Mouse (Mus musculus) embryonic facial prominence, embryonic 12.5 days (tissue): ENCODE results near the gene Polr1e. TPM values are rescaled to one million over a fixed set of nuclear protein-coding genes. Genes with fewer than 3 reads are reported as not detected.
A peak's percentile ranks its signal among the peaks of the same experiment; 100 is the strongest.
"Not testable (repeated sequence)": the region's sequence is repeated elsewhere in the genome, so short reads cannot be mapped to it uniquely, and the experiment has no call there.

Source experiments
- ATAC-seq: fragments of 200-750 bp; cut with Nextera tagmentation; 2 replicates; pipeline ENCODE4 v1.8.0; 2017; ENCODE audit not compliant: insufficient number of reproducible peaks, insufficient read depth, low FRiP score, low TSS enrichment
- H3K27ac ChIP-seq: fragments of 300-500 bp; sonication (generic); 2 replicates; pipeline ENCODE4 v1.5.1; 2016; ENCODE audit warnings: mild to moderate bottlenecking
- H3K27me3 ChIP-seq: fragments of 300-500 bp; sonication (generic); 2 replicates; pipeline ENCODE4 v1.6.1; 2016; ENCODE audit warnings: mild to moderate bottlenecking, moderate library complexity
- H3K36me3 ChIP-seq: fragments of 300-500 bp; sonication (generic); 2 replicates; pipeline ENCODE4 v1.6.1; 2016; ENCODE audit warnings: mild to moderate bottlenecking
- H3K4me1 ChIP-seq: fragments of 300-500 bp; sonication (generic); 2 replicates; pipeline ENCODE4 v1.6.1; 2016
- H3K4me2 ChIP-seq: fragments of 300-500 bp; sonication (generic); replicated peaks from 2 replicates; pipeline ENCODE4 v1.6.1; 2016; ENCODE audit warnings: mild to moderate bottlenecking, moderate library complexity
- H3K4me3 ChIP-seq: fragments of 300-500 bp; sonication (generic); 2 replicates; pipeline ENCODE4 v1.5.1; 2016; ENCODE audit warnings: mild to moderate bottlenecking
- H3K9ac ChIP-seq: fragments of 300-500 bp; sonication (generic); 2 replicates; pipeline ENCODE4 v1.6.1; 2016; ENCODE audit warnings: mild to moderate bottlenecking, moderate library complexity
- H3K9me3 ChIP-seq: fragments of 300-500 bp; sonication (generic); 2 replicates; pipeline ENCODE4 v1.6.1; 2016; ENCODE audit warnings: mild to moderate bottlenecking, moderate library complexity
- WGBS: fragments of 180-500 bp; shearing (Covaris S2); methylation state at CpG from one replicate; pipeline ENCODE4 v1.1.7; 2016; 5-methylcytosine and 5-hydroxymethylcytosine counted together
- polyA plus RNA-seq: library from polyadenylated mRNA; unstranded; fragments of >200 nt; fragmentation: Nextera tagmentation; extraction: Ambion mirVana; gene quantifications from 2 replicates; pipeline ENCODE4 v1.2.1, GENCODE M21; 2016

Gene Polr1e
- polyA plus RNA-seq, 1 experiment from 2014 or later: 48.9 TPM

DNA sequence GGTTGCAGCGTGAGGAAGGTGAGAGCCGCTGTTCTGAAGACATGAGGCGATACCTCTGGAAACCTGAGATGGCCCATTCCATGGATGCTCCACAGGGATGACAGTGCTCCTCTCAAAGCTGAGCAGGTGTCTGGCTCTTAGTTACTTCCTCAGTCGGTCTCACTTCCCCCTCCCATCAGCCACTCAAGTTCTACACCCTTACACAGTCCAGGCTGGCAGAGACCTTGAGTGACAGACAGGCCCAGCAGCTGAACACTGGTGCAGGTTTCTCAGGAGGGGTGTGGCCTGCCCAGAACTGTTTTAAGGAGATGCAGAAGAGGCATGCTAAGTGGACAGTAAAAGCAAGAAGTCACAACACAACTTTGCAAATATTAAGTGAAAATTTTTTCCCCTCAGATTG lies 49.4 kb downstream of the Polr1e start:
- ATAC-seq: 0 out of 2 replicates have a peak, but pooled peaks have one; percentile 52
- H3K9me3 ChIP-seq: no peaks in the 10 kb centered on the region
- WGBS: 77% methylated on average over 4 of the region's 4 CpGs
- H3K27ac ChIP-seq: no peak overlapping the region
- no peaks in the 10 kb centered on the region for H3K27me3 ChIP-seq
- no peak overlapping the region for H3K4me3 ChIP-seq
- no peak overlapping the region for H3K4me2 ChIP-seq
- no peak overlapping the region for H3K9ac ChIP-seq
- H3K4me1 ChIP-seq: peaks cover 13% of the 10 kb centered on the region; the same call in 1 of the 2 replicates
- H3K36me3 ChIP-seq: no peaks in the 10 kb centered on the region

DNA sequence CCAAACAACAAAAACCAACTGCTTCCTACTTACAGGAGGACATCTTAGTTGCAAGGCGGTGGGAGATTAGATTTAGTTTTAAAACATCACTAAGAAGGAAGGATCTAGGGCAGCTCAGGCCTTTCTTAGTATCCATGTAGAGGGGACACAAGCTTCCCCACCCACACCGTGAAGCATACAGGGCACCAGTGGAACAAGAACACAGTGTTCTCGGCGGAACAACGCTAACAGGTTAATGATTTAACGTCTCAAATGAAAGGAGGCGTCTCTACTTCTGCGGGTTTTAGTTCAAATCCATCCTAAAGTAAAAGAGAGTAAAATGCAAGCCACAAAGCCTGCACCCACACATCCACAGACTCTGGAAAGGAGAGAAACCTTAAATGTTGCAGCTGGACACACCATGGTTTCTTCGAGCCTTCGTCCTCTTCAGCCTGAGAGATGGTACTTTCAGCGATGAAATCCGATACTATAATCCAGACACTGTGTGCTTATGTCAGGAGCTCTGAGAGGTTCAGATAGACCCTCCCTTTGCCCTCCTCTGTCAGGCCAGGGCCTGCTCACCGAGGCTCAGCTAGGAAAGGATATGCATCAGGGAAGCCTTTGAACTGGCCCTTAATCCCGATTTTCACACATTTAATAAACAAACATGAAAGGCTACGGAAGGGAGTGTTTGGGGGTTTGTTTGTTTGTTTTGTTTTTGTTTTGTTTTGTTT lies 54.0 kb downstream of the Polr1e start:
- no peak overlapping the region for H3K27ac ChIP-seq
- WGBS: 66% methylated on average over 15 of the region's 15 CpGs
- ATAC-seq: no peak

DNA sequence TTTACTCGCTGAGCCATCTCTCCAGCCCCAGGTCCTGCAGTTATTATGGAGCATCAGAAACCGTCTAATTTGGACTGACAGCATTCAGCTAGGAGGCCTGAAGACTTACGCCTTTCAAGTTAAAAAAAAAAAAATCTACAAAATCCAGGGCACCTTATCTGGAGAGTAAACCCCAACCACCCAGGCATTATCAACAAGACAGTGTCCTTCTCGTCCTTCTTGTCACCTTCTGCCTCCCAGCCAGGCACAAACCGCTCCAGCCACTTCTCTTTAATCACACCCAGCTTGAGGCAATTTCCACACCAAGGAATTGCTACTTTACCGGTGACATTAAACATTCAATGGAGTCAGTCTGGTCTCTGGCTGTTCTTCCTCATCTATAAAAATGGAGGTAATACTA lies 55.2 kb downstream of the Polr1e start:
- no peak for ATAC-seq
- 76% methylated on average over 6 of the region's 6 CpGs for WGBS
- H3K9me3 ChIP-seq: no peaks in the 10 kb centered on the region
- H3K27me3 ChIP-seq: no peaks in the 10 kb centered on the region
- no peak overlapping the region for H3K4me2 ChIP-seq
- H3K4me3 ChIP-seq: no peak overlapping the region
- H3K36me3 ChIP-seq: peaks cover 1% of the 10 kb centered on the region; the same call in 1 of the 2 replicates
- no peak overlapping the region for H3K9ac ChIP-seq
- no peak overlapping the region for H3K27ac ChIP-seq
- H3K4me1 ChIP-seq: 0 out of 2 replicates have a peak, but pooled peaks cover 9% of the 10 kb centered on the region

More for the DNA sequence above, 54.0 kb downstream of the Polr1e start:
- H3K4me3 ChIP-seq: no peak overlapping the region
- H3K4me2 ChIP-seq: no peak overlapping the region
- H3K9me3 ChIP-seq: no peaks in the 10 kb centered on the region
- H3K27me3 ChIP-seq: no peaks in the 10 kb centered on the region
- H3K9ac ChIP-seq: no peak overlapping the region
- H3K4me1 ChIP-seq: 0 out of 2 replicates have a peak, but pooled peaks cover 9% of the 10 kb centered on the region
- no peaks in the 10 kb centered on the region for H3K36me3 ChIP-seq

DNA sequence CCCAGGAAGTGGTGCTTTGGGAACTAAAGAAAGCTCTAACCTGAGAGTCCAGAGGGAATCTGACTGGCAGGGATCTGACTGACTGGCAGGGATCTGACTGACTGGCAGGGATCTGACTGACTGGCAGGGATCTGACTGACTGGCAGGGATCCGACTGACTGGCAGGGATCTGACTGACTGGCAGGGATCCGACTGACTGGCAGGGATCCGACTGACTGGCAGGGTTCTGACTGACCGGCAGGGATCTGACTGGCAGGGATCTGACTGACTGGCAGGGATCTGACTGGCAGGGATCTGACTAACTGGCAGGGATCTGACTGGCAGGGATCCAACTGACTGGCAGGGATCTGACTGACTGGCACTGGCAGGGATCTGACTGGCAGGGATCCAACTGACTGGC lies 62.7 kb downstream of the Polr1e start:
- not testable (repeated sequence) for H3K36me3 ChIP-seq, H3K9me3 ChIP-seq, H3K27me3 ChIP-seq, H3K4me3 ChIP-seq, H3K9ac ChIP-seq, H3K4me2 ChIP-seq, ATAC-seq, H3K27ac ChIP-seq
- WGBS: 92% methylated on average over 4 of the region's 4 CpGs
- peaks cover 16% of the 10 kb centered on the region for H3K4me1 ChIP-seq

DNA sequence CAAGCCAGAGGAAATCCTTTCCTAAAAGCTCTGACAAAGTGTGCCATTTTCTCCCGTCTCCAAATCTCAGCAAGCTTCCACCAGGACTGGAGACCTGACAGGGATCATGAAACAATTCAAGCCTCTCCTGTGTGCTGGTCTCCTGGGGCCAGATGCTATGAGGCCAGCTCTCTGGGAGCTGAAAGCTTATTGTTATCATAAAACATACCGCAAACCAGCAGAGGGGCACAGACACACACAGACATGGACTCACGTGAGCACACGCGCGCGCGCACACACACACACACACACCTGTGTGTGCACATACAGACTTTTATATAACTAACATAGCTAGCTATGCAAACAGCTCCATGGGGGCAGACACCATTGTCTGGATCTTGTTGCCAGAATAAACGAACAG lies 64.6 kb downstream of the Polr1e start:
- Histone ChIP-seq H3K27me3 (no peaks in the 10 kb centered on the region), H3K36me3 (peaks cover 5% of the 10 kb centered on the region; the same call in 1 of the 2 replicates), H3K4me3 (peak overlapping the region; percentile 87), H3K4me2 (peak overlapping the region; percentile 57), H3K27ac (0 out of 2 replicates have a peak overlapping the region, but pooled peaks have one; percentile 13), H3K9me3 (no peaks in the 10 kb centered on the region), H3K4me1 (peaks cover 16% of the 10 kb centered on the region), H3K9ac (no peak overlapping the region)
- WGBS: 80% methylated on average over 9 of the region's 9 CpGs
- ATAC-seq: no peak

DNA sequence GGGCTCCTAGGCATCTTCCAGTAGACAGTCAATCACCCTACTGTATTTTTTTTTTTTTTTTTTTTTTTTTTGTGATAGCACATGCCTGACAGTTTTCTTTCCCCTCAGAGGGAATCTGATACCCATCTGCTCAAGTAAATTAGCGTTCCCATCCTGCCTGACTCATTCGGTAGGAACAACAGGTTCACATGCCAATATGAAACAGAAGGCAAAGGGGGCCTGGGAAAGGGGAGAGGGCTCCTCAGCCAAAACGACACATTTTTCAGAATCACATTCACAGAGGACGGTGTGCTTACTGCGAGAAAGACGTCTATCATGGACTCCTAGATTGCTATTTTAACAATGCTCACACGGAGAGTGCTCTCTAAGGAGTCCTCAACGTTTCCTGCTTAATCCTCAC lies 65.1 kb downstream of the Polr1e start:
- ATAC-seq: no peak
- no peak overlapping the region for H3K27ac ChIP-seq
- no peaks in the 10 kb centered on the region for H3K9me3 ChIP-seq
- H3K4me1 ChIP-seq: peaks cover 16% of the 10 kb centered on the region
- H3K27me3 ChIP-seq: no peaks in the 10 kb centered on the region
- H3K4me2 ChIP-seq: peak overlapping the region; percentile 57
- H3K4me3 ChIP-seq: peak overlapping the region; percentile 87
- 2% methylated on average over 8 of the region's 8 CpGs for WGBS
- peak overlapping the region; percentile 91; the same call in 1 of the 2 replicates for H3K9ac ChIP-seq
- H3K36me3 ChIP-seq: peaks cover 5% of the 10 kb centered on the region; the same call in 1 of the 2 replicates

DNA sequence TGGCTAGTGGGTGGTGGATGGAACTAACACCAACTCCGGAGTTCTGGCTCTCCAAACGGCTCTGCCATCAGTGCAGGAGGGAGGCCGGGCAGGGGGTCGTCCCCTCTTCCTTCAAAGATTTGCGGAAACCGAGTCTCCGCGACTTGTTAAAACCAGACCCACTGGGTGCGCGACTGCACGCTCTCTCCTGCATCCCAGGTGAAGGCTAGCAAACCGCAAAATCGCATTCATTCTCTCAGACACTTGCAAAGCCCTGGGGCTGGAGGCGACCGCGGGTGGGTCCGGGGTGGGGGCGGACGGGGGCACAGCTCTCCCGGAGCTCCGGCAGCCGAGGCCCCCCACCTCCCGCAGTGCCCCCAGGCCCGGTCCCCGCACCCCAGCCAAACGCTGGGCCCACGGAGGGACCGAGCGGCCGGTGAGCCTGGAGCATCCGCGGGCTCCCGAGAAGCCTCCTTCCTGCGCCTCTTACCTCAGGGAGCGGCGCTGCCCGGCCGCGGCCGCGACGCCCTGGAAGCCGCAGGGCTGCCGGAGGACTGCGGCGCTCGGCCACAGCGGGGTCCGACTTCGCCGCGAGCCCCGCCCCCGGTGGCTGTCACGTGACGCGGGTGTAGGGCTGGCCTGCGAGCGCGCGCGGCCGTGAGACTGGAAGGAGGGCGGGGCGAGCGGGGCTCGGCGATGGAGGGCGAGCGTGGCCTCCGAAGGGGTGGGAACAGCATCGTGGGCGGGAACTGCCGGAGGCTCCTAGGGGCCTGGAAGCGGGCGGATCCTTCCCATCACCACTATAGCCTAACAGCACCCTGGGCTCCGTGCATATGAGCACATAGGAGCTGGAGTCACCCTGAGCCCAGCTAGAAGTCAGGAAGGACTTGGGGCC lies 65.9 kb downstream of the Polr1e start, which contains the start of gene Fbxo10:
TSS of gene Fbxo10 (minus strand) at position 584 of the 874 bp plus-strand sequence.
- WGBS: under 1% methylated on average over 77 of the region's 77 CpGs
- Histone ChIP-seq H3K9me3 (no peaks in the 10 kb centered on the region), H3K36me3 (no peaks in the 10 kb centered on the region), H3K27ac (peak within 1 kb of the TSS; percentile 81), H3K27me3 (no peaks in the 10 kb centered on the region), H3K4me1 (peaks cover 16% of the 10 kb centered on the region), H3K4me2 (peak within 1 kb of the TSS; percentile 57), H3K9ac (peak within 1 kb of the TSS; percentile 91), H3K4me3 (peak within 1 kb of the TSS; percentile 87)
- ATAC-seq: peak; percentile 95

DNA sequence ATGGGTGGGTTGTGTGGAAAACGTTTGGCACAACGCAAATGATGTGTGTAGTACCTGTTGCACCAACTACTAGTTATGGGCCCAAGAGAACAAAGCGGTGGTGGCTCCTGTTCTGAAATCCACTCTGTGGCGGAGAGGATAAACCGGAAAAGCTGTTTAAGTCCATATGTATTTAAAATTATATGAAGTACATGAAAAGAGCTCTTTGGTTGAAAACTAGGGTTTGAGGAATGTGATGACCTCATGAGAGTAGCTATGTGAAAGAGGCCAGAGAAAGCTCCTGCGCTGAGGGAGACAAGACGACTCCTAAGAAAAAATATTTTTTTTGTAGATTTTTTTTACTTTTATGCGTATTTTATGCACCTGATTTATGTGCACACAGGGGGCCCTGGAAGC lies 66.5 kb downstream of the Polr1e start:
- Histone ChIP-seq H3K4me3 (peak overlapping the region; percentile 87), H3K4me1 (peaks cover 16% of the 10 kb centered on the region), H3K4me2 (peak overlapping the region; percentile 57), H3K9me3 (no peaks in the 10 kb centered on the region), H3K27ac (peak overlapping the region; percentile 61; the same call in 1 of the 2 replicates), H3K36me3 (no peaks in the 10 kb centered on the region), H3K27me3 (no peaks in the 10 kb centered on the region), H3K9ac (no peak overlapping the region; the same call in 1 of the 2 replicates)
- ATAC-seq: no peak
- 45% methylated on average over 8 of the region's 8 CpGs for WGBS

Other genes starting within 250 kb of the Polr1e start
- 46.9 and 50.6 TPM in 2 replicates for gene Grhpr, start 37.2 kb upstream of the Polr1e start, polyA plus RNA-seq
- 38.7 TPM in 2 replicates for gene Zbtb5, start 6.2 kb upstream of the Polr1e start, polyA plus RNA-seq
- gene Fbxo10, start 66.0 kb downstream of the Polr1e start, polyA plus RNA-seq: 18.5 and 20.4 TPM in 2 replicates
- 195 and 207 TPM in 2 replicates for gene Tomm5, start 89.5 kb downstream of the Polr1e start, polyA plus RNA-seq
- 2.5 and 3.8 TPM in 2 replicates for gene Frmpd1, start 166.3 kb downstream of the Polr1e start, polyA plus RNA-seq